Mouse (Mus musculus) cerebellum, postnatal 25 days (tissue): Measurements from ENCODE around the gene Rdh16f1.
"Not testable (repeated sequence)": the region's sequence is repeated elsewhere in the genome, so short reads cannot be mapped to it uniquely, and the experiment has no call there.

Source experiments
- DNase-seq, 2 experiments: peaks; one replicate each; pipeline ENCODE4 v3.0.0; 2021; ENCODE audit warnings: mixed read lengths in 2 of 2

Gene Rdh16f1

DNA sequence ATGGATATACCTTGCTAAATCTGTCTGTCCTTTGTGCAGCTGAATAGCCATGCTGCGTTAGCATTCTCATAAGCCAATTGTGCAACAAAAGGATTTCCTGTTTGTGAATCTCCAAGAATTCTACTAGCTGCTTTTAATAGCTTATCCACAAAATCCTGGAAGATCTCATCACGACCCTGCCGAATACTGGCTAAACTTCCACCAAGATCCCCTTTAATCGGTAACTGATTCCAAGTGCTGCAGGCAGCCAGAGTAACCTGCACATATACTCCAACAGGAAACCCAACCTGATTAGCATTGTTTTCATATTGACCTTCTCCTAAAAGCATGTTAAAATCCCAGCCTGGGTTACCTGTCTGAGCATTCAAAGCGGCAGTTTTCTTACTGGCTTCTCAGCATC lies 75.7 kb downstream of the Rdh16f1 start:
- no peak for DNase-seq

DNA sequence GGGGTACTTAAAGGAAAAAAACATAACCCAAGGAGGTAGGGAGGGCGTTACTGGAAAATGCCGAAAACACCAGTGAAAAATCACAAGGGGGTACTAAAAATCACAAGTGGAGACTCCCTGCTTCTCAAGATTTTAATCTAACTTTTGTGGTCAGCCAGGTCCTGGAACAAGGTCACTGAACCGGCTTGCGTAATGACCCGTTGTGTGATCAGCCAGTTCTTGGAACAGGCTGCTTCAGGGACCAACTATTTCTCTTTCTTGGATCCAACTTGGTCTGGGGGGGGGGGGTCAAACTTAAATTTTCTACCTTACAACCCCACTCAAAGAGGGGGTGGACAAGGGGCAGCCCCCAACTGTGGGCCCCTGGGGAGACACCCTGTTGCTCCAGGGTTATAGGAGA lies 78.2 kb downstream of the Rdh16f1 start:
- DNase-seq = not testable (repeated sequence)

DNA sequence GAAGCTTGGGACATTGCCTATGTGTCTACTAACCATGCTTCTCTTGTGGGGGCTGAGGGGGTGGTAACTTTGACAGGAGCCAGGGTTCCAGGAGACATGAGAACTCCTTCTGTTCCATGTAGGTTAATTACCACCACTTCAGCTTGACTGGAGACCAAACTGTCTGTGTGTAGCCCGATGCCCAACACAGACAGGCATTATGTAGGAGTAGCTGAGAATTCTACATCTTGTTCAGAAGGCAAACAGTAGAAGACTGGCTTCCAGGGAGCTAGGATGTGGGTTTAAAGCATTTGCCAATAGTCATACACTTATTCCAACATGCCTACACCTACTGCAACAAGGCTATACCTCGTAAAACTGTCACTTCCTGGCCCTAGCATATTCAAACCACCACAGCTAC lies 79.0 kb downstream of the Rdh16f1 start:
- no peak for DNase-seq

DNA sequence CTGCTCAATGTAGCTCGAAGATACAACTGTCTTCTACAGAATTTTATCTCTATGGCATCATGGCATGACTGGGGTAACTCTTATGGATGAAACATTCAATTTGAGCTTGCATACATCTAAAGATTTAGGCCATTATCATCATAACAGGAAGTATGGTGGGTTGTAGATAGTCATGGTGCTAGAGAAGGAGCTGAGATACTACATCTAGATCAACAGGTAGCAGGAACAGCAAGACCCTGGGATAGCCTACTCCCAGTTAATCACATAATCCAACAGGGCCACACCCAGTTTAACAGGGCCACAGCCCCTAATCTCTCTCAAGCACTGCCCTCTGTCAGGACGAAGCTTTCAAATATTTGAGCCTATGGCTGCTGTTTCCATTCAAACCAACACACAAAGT lies 81.2 kb downstream of the Rdh16f1 start:
- DNase-seq = no peak
